Mouse (Mus musculus): ENCODE measurements around the gene Defb7.

GRCm38 (mm10) chr8:19500524-19500923 lies 5.6 kb downstream of the Defb7 start:
- no peak for TF ChIP-seq CTCF (IDR thresholded peaks at IDR 0.05)
- TF ChIP-seq EP300 (IDR thresholded peaks at IDR 0.05) = no peak

Data from lung, postnatal 0 days (tissue).